Mouse (Mus musculus): ENCODE data around the gene Slc2a9.

The Slc2a9 gene

DNA sequence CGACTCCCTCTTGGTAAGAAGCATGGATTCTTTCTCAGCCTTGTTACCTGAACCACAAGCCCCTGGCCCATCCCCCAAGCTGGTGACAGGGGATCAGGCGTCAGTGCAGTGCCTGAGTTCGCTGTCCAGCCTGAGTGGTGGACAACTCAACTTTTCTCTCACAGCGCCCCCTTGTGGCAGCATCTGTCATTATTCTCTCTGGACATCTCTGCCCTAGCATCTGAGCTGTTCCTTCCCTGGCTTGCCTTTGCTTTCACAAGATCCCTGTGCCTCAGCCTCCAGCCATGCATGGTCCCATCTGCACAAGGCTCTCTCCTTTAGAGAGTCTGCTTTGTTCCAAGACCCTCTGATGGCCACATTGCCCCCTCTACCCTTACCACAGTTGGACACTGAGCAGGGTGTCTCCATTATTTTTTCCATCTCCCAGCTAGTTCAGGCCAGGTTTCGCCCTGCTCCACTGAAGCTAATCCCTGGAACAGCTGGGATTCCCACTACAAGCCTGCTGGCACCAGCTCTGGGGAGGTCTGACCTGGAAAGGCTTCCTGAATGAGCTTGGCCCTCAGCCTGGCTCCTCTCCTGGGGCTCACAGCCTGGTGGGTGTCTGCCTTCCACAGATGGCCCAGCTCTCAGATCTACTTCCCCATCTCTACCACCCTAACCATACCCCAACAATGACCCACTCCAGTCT is 32.9 kb downstream of the Slc2a9 start:
- peak; percentile 79 for DNase-seq (ENCODE audit: low spot score)

DNA sequence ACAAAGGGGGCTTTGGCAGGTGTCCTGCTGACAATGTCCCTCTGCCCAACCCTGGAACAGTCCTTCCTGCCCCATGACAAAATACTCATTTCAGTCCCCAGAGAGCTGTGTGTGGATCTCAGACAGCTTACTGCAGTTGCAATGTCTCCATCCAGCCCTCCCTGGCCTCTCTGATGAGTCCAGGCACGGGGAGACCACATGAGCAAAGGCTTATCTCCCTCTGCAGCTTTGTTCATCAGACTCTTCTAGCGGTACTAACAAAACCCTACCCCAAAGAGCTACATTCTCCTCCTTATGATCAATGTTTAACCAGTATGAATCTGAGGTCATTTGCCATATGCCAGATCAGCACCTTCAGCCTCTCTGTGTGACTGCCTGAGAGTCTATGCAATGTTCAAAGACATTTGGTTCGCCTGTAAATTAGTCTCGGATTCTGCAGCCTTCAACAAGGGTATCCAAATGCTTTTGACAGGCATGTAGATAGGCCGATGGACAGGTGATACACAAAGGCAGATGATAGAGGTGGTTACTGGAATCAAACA is 36.3 kb downstream of the Slc2a9 start:
- DNase-seq (ENCODE audit: low spot score) = no peak

DNA sequence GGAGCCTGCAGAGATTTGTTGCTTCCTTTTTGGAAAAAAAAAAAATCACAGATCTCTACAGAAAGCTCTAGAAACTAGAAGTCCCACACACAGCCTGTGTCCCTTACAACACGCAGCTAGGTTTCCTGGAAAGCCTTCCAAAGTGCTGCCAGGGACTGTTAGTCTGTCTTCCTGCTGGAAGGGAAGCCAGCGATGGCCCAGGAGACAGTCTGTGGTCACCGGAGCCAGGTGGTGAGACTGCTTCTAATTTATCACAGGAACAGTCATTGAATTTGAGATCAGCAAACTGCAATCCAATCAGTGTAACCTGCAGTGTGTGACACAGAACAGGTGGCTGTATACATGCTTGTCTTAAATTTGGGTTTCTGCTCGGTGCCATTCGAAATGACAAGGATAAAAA is 41.7 kb downstream of the Slc2a9 start:
- no peak for DNase-seq (ENCODE audit: low spot score)

DNA sequence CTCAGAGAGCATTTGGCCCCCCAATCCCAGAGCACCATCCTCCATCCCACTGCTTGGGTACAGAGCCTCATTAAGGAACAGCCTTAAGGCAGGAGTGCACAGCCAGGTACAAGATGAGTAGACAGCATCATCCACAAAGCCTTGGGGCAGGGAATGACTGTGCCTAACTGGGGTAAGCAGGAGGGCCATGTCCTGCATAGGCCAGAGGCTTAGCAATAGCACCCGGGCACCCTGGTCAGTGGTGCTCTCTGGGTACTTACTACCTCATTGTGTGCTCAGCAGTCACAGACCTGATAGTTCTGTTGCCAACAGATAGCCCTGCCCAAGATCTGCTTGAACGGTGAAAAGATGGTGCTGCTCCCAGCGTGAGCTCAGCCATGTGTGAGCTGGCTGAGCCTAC is 52.0 kb downstream of the Slc2a9 start:
- DNase-seq (ENCODE audit: low spot score) = no peak

DNA sequence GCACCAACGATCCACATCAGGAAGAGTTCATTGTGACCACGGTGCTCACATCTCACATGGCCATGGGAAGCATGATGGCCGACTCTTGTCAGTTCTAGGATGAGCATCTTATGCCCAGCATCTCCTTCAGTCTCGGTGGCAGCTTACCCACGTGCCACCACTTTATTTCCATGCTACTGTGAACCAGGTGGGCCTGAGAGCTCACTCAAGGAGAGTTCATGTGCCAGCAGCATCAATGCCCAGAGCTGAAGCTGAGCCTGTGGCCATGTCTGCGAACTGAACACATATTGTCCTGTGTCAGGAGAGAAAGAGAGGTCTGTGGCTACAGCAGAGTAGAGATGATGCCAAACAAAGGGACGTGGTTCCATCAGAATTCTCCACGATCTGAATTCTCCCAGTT is 53.3 kb downstream of the Slc2a9 start:
- DNase-seq (ENCODE audit: low spot score) = no peak

DNA sequence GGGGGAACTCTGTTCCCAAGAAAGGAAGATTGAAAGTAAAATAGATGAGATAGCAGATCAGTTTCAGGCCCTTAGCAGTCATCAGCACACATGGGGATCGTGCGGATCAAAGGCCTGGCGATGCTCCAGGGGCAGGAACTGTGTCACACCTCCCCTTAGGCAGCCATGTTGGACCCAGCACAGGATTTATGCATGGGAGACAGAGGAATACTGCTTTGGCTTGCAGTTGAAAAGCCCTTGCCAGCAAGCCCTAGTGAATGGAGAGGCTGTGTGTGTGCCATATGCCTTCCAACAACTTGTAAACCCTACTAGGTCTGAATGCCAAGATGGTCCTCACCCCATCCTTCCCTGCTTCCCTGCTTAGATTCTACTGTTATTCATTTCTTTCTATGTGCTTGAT is 54.8 kb downstream of the Slc2a9 start:
- no peak for DNase-seq (ENCODE audit: low spot score)

DNA sequence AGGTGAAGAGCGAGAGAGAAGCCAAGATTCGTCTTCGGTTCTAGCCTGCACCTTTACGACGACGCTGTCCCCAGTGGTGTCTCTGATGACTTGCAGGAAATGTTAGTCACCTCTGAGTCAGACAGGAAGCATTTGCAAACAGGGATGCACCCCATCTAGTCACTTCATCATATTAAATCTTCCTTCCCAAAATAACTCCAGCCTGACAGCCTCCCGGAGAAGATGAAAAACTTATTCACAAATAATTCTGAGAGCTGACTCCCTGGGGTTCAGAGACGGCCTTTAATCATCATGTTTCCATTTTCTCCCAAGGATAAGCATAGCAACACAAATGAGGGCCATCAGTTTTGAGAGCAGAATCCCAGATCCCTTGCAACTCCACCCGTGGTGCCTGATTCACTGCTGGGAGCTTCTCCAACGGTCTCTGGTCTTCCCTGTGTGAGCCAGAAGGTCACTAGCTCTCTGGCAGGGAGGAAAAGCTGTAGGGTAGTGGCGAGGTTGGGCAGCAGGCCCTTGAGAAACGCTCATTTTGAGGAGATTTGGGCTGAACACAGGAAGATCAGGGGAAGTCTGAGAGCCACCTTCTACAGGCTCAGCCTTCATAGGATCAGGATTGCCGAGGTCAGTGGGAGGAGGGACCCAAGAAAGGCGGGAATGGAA is 56.5 kb downstream of the Slc2a9 start:
- DNase-seq (ENCODE audit: low spot score) = peak; percentile 25

DNA sequence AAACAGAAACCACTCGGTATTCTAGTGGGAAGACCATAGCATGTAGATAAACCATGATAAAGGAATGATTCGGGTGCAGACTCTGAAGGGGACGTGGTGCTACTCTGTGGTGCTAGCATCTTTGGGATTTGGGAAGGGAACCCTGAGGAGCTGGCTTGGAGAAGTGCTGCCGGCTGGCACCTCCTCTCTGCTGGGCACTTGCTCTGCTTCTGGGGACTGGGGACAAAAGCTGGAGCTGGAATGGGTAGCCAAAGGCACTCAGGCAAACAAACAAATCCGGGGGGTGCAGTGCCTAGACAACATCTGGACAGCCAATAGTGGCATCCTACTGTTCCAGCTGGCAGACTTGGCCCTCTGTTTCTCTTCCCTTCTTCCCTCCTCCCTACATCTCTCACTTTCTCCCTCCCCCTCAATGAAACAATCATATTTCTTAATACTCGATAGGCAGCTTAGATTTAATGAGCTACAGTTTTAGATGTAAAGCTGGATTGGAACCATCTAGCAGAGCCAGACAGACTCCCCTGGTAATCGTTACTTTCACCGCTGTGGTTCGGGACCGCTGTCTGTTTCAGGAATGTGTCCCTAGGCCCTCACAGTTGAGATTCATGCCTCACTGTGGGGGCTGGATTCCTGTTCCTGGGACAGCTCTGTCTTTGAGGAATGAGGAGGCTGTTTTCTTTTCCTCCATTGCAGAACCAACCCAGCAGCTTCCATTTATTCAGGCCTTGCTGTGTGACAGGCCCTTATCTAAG is 61.7 kb downstream of the Slc2a9 start:
- no peak for DNase-seq (ENCODE audit: low spot score)

DNA sequence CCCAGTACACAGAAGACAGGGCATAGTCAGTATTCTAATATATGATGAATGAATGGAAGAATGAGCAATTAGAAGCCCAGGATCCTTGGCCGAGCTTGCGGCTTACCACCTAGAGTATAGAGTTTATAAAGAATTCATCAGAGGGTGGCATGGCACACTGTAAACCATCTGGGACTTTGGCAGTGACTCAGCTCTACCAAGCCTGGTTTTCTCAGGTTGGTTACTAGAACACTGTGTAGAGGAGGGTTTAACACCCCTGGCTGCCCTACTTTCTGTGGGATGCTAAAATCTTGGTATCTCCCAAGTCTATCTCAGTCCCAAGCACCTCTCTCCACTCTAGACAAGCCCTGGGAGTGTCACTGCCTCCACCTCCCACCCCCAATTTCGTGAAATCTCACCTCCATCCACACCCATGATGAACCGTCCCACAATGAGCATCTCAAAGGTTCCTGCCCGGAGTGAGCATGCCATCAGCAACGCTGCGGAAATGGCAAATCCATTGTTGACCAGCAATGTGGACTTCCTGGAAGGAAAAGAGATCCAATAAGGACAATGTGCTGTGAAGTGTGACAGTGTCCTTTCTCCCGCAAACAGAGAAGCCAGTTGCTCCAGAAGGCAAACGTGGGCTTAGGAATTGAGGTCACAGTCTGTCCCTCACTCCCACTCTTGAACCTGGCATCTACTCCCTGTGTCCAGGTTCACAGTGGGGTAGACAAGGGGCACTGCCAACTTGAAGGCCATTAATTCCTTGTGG is 62.5 kb downstream of the Slc2a9 start:
- no peak for DNase-seq (ENCODE audit: low spot score)

DNA sequence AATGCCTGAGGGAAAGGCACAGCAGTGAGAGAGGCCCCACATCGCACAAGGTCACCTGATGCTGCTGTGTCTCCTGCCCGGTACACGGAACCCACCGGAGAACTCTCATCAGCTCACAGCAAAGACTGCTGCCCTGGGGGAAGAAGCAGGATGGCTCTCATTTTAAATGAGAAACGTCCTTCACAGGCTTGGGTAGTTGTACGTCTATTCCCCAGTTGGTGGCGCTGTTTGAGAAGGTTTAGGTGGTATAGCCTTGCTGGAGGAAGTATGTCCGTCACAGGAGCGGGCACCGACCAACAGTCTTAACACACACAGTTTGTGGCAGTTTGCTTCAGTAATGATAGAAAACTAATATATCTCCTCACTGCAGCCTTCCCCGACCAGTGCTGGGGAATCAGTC is 66.3 kb downstream of the Slc2a9 start:
- DNase-seq (ENCODE audit: low spot score) = no peak

DNA sequence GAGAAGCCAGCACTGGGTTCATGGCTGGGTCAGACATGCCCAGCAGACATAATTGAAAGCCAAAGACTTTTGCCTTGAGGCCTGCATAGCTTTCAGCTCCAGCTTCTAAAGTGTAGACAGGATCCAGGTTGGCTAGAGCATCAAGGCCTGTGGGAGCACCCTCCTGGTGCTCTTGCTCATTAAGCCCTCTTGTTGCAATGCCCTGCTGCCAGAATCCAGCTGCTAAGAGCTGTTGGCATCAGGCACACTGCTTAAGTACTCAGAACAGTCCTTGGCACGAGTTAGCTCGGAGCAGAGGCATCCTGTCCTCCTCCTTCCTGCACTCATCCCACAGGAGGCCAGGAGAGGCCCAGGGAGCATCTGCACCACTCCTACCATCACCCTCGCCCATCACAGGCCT is 68.1 kb downstream of the Slc2a9 start:
- no peak for DNase-seq (ENCODE audit: low spot score)

DNA sequence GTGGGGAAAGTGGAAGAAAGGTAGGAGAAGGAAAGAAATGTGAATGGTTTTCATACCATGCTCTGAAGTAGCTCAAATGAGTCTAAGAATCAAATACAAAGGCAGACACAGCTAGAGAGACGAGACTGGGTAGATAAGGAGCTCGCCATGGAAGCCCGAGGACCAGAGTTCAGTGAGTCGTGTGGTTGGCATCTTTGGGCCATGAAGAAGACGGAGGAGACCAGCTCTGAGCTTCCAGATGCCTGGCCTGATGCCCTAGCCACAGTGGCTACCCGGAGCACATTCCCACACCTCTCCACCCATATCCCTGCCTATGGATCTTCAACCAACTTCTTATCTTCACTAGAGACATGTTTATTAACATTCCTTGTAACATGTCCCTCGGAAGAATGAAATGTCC is 71.7 kb downstream of the Slc2a9 start:
- DNase-seq (ENCODE audit: low spot score) = no peak

DNA sequence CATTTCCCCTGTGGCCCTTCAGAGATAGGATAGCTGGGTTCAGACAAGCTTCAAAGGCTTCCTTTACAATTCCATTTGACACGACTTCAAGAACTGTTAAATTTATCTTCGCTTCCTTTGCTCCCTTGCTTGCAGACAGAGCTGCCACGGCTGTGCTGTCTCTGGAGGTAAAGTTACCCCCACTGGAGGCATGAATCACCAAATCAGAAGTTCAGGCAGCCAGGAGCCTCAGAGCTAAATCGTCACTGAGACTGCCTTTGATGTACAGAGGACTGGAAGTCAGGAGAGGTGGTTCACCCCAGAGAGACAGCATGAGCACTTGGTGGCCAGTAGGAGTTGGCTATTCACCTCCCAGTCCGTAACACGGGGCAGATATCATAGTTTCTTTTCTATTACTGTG is 73.8 kb downstream of the Slc2a9 start:
- no peak for DNase-seq (ENCODE audit: low spot score)

DNA sequence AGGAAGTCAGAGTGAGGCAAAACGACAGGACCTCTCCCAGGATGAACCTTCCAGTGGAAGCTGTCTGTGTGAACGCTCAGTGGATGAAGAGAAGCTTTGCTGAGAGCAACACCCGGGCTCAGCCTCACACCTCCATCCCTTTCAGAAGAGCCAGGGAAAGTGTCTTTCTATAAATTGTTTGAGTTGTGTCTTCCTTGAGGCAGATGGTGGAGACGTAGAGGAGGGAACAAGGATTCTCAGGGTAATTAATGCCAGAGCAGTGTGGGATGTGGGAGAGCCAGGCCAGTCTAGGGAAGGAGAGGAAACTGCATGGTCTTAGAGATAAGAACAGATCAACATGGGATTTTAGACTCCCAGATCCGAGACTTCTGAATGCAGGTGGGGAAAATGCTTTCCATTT is 75.2 kb downstream of the Slc2a9 start:
- DNase-seq (ENCODE audit: low spot score) = no peak

DNA sequence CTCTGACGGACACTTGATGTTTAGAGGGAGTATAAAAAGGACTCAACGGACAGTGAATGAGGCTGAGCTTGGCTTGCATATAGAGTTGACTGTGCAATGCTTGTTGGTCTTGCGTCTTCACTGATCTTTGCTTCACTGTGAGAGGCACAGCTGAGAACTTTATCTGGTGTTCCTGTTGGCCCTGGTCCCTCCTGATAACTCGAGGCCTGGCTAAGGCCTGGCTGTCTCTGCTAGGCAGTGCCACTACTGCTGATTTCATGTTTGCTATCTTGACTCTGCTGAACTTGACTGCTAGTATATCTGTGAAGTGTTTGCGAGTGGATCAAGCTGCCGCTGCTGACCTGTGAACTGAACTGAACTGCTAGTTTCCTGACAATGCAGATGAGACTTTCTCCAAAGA is 77.4 kb downstream of the Slc2a9 start:
- DNase-seq (ENCODE audit: low spot score) = no peak

DNA sequence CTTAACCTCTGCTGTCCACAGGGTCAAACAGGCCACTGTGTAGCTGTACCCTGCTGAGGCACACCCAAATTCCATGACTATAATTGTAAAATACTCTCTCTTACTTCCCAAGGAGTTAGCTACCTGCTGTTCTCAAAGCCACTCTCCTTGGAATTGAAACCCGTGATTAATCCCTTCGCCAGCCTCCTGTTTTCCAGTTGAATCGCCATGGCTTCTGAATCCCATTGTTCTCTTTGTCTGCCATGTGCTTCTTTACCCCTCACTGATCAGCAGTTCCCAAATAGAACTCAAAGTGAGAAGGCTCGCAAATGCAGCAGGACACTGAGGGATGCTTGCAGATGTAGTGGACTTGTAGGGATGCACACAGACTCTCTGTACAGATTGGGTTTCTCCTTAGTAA is 80.5 kb downstream of the Slc2a9 start:
- no peak for DNase-seq (ENCODE audit: low spot score)

DNA sequence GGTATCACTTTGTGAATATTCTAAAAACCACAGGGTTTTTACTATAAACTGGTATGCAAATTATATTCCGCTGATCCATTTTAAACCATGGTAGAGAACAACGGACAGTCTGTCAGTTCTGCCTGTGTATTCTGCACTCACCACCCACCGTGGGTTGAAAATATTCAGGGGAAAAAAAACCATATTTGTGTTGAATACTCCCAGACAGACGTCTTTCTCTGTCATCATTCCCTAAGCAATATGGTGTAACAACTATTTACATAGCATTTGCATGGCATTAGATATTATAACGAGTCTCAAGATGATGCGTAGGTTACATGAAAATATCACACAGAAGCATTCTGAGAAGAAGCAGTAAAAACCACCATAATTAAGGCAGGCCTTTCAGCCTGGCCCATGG is 84.1 kb downstream of the Slc2a9 start:
- DNase-seq (ENCODE audit: low spot score) = no peak

DNA sequence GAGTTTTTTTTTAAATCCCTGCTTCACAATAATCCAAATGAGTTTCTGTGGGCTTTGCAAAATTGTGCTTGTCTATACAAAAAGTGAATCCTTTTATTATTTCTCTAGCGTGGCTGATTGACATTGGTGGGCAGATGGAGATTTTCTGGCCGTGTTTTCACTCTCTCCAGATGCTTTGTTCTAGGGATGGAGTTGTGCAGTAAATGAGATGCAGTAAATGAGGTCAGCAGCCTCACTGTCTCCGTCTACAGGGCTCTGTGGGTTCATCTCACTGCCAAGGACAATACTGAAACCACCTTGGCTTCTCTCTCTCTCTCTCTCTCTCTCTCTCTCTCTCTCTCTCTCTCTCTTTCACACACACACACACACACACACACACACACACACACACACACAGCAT is 99.3 kb downstream of the Slc2a9 start:
- DNase-seq (ENCODE audit: low spot score) = no peak

DNA sequence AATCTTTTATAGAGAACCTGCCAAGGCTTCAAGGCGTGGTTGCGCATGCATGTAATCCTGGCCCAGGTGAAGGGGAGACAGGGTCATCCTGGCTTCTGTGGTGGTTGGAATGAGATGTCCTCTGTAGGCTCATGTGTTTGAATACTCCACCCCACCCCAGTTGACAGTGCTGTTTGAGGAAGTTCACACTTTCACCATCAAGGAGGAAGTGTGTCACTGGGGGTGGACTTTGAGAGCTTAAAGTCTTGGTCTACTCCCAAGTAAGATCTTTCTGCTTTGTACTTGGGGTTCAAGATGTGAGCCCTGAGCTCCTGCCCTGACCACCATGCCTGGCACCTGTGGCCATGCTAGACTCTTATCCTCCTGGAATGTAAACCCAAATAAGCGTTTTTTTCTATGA is 100.7 kb downstream of the Slc2a9 start:
- DNase-seq (ENCODE audit: low spot score) = no peak

DNA sequence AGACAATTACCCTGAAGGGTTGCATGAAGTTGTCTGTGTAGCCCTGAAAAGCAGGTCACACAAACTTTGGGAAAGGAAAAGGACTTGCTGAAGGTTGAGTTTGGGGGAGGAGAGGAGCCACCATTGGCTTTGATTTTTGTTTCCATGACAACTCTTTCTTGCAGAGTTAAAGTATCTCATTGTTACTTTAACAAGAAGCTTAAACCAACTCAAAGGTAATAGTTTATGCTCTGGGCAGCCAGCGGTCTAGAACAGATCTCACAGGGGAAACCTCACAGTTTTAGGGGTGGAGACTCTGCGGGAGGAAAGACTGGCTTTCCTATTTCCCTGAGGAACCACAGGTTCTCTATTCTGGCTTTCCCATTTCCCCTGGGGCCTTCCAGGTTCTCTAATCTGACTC is 114.1 kb downstream of the Slc2a9 start:
- DNase-seq (ENCODE audit: low spot score) = no peak

DNA sequence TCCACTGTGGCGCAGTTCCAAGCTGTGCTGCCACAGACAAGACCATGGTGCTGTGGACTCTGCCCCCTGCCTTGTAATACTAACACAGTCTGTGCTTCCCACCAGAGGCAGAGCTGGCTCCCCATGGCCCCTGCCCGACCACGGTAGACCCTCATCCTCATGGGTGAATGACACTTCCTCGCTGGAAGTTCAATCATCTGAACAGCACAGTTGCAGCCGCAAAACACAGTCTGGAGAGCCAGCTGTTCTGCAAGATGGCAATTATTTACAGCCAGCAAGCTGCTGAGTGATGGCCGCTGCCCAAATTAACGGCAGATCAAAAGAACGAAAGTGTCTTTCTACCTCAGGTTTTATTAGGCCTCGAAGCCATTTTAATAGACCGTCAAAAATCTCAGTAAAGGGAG is 114.5 kb downstream of the Slc2a9 start:
- no peak for DNase-seq (ENCODE audit: low spot score)

DNA sequence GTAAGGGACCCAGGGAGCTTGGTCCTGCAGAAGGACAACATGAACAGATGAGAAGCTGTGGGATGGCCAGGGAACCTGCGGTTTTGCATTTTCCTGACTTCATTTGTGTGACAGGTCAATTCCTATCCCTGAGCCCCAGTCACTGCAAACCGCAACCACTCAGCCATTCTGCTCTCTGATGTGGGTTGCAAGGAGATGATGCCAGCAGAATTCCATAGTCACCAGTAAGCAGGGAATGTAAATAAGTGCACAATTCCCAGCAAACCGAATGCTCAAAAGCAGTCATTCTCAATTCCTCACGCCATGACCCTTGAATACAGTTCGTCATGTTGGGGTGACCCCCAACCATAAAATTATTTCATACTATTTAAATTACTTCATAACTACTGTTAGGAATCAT is 123.0 kb downstream of the Slc2a9 start:
- no peak for DNase-seq (ENCODE audit: low spot score)

Data from urinary bladder, postnatal 14 days (tissue).